Mouse (Mus musculus) A20 (cell line): Measurements from ENCODE around the gene Sbk1.
A peak's percentile ranks its signal among the peaks of the same experiment; 100 is the strongest.

Source experiments
- DNase-seq: peaks from one replicate; pipeline ENCODE4 v3.0.0-alpha.2; 2011; ENCODE audit warnings: low read depth, low spot score

Sbk1 gene

GRCm38 (mm10) chr7:126338906-126339305 is 66.5 kb downstream of the Sbk1 start:
- DNase-seq: no peak

GRCm38 (mm10) chr7:126339521-126339971 is 67.1 kb downstream of the Sbk1 start:
- no peak for DNase-seq

GRCm38 (mm10) chr7:126340206-126340618 is 67.8 kb downstream of the Sbk1 start:
- DNase-seq: no peak

GRCm38 (mm10) chr7:126340896-126341295 is 68.5 kb downstream of the Sbk1 start:
- DNase-seq: peak; percentile 26
